Mouse (Mus musculus) kidney, adult 2 months (tissue): ENCODE measurements around the gene Fbxo36. TPM values are rescaled to one million over a fixed set of nuclear protein-coding genes. Genes with fewer than 3 reads are reported as not detected.

ENCODE experiments used
- DNase-seq: peaks from one replicate; pipeline ENCODE4 v3.0.0; 2021
- H3K27ac ChIP-seq: fragments of 200-500 bp; 2 replicates; pipeline ENCODE4 v1.5.1; 2012; ENCODE audit warnings: low read depth, low read length, control low read depth, inconsistent platforms; ENCODE audit not compliant: insufficient read depth
- H3K27me3 ChIP-seq: fragments of 200-500 bp; replicated peaks from 2 replicates; pipeline ENCODE4 v1.6.1; 2012; ENCODE audit warnings: mild to moderate bottlenecking, moderate library complexity, low read length, inconsistent platforms; ENCODE audit not compliant: control insufficient read depth, insufficient read depth
- H3K36me3 ChIP-seq: fragments of 200-500 bp; 2 replicates; pipeline ENCODE4 v1.6.1; 2012; ENCODE audit warnings: mild to moderate bottlenecking, moderate library complexity, low read length, inconsistent platforms; ENCODE audit not compliant: control insufficient read depth, insufficient read depth
- H3K4me1 ChIP-seq: fragments of 200-500 bp; 2 replicates; pipeline ENCODE4 v1.6.1; 2011; ENCODE audit warnings: low read length; ENCODE audit not compliant: control insufficient read depth, insufficient read depth
- H3K4me3 ChIP-seq: fragments of 200-500 bp; 2 replicates; pipeline ENCODE4 v1.5.1; 2011; ENCODE audit warnings: mild to moderate bottlenecking, low read depth, low read length, control low read depth; ENCODE audit not compliant: insufficient read depth
- CTCF ChIP-seq: fragments of 200-500 bp; conservative IDR thresholded peaks from 2 replicates; pipeline ENCODE4 v1.5.1; 2011; ENCODE audit warnings: low read depth, mild to moderate bottlenecking, control low read depth, low read length, moderate library complexity, mixed read lengths; ENCODE audit not compliant: insufficient read depth, insufficient read length
- POLR2A ChIP-seq: fragments of 200-500 bp; IDR thresholded peaks from one replicate; pipeline ENCODE4 v1.6.1; 2011; ENCODE audit warnings: low read depth, low read length, control low read depth
- WGBS: fragments of 180-500 bp; shearing (Covaris S2); methylation state at CpG from one replicate; pipeline ENCODE4 v1.1.7; 2018; 5-methylcytosine and 5-hydroxymethylcytosine counted together
- polyA plus RNA-seq: library from polyadenylated mRNA; depleted of rRNA; stranded (reverse); fragments of >200 nt; gene quantifications from 2 replicates; pipeline ENCODE4 v1.2.3, GENCODE M21; 2012

Gene Fbxo36
- polyA plus RNA-seq, 1 experiment: 32.3 TPM

DNA sequence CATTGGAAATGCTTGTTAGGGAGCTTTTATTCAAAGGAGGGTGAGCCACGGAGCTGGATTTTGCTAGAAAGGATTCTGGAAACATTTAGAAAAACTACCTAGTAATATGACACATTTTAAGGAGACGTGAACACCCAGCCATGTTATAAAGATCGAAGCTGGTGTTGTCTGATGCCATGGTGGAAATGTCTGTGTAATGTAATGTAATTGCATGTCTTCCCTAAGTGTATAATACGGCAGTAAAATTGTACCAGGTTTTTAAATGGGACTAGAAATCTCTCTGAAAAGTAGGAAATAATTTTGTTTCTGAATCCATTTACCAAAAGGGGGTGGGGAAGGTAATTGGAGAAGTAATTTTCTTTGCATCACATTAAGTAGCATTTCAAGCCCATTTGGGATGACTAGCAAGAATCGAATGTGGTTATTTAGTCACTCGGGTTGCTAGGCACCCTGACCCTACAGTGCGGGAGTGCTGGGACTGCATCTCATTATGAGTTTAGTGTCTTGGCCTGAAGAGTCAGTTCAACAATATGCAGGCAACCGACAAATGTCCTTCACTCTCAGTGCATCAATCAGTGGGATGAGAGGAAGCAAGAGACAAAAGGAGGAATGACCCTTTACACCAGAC, 70.7 kb downstream of the Fbxo36 start:
- no peaks in the 10 kb centered on the region; the same call in 1 of the 2 replicates for H3K36me3 ChIP-seq
- WGBS: 61% methylated on average over 8 of the region's 8 CpGs
- no peak overlapping the region for H3K4me3 ChIP-seq
- H3K27me3 ChIP-seq: no peaks in the 10 kb centered on the region
- H3K4me1 ChIP-seq: no peaks in the 10 kb centered on the region
- TF ChIP-seq POLR2A (no peak), CTCF (no peak)
- H3K27ac ChIP-seq: no peak overlapping the region
- no peak for DNase-seq

- 92% methylated on average over 11 of the region's 11 CpGs for WGBS
- peaks cover 2% of the 10 kb centered on the region; the same call in 1 of the 2 replicates for H3K36me3 ChIP-seq
Measured at GRCm38 (mm10) chr1:84912571-84912970, 72.9 kb downstream of the Fbxo36 start.

GRCm38 (mm10) chr1:84915010-84915409, 75.4 kb downstream of the Fbxo36 start:
- no peak for DNase-seq
- H3K27ac ChIP-seq: no peak overlapping the region
- H3K36me3 ChIP-seq: peaks cover 4% of the 10 kb centered on the region; the same call in 1 of the 2 replicates
- no peak overlapping the region for H3K4me3 ChIP-seq
- WGBS: 88% methylated on average over 4 of the region's 4 CpGs
- no peaks in the 10 kb centered on the region for H3K27me3 ChIP-seq
- H3K4me1 ChIP-seq: no peaks in the 10 kb centered on the region
- TF ChIP-seq CTCF (no peak), POLR2A (no peak)

More at GRCm38 (mm10) chr1:84912571-84912970, 72.9 kb downstream of the Fbxo36 start:
- Histone ChIP-seq H3K27me3 (no peaks in the 10 kb centered on the region), H3K4me3 (no peak overlapping the region), H3K27ac (no peak overlapping the region), H3K4me1 (no peaks in the 10 kb centered on the region)
- TF ChIP-seq CTCF (no peak), POLR2A (no peak)
- no peak for DNase-seq

GRCm38 (mm10) chr1:84918865-84919264, 79.2 kb downstream of the Fbxo36 start:
- Histone ChIP-seq H3K4me1 (no peaks in the 10 kb centered on the region), H3K27ac (no peak overlapping the region), H3K4me3 (no peak overlapping the region), H3K27me3 (no peaks in the 10 kb centered on the region), H3K36me3 (peaks cover 4% of the 10 kb centered on the region; the same call in 1 of the 2 replicates)
- WGBS: 81% methylated on average over 3 of the region's 3 CpGs
- TF ChIP-seq POLR2A (no peak), CTCF (no peak)
- no peak for DNase-seq

DNA sequence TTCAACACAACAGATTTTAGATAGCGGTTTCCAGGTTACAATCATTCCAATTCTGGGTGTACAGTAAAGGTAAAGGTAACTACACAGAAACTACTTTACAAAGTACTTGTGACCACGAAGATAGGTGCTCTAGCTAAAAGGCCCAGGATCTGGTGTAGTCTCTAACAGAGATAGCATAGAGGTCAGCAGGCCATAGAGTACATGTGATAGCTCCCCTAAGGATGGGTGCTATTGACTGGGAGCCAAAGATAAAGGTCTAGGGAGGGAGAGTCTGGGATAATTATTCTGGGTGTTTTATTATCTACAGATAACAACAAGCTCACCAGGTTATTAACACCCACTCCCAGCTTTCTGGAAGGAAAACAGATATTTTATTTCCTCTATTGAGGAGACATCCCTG, 83.8 kb downstream of the Fbxo36 start:
- no peak overlapping the region for H3K27ac ChIP-seq
- H3K27me3 ChIP-seq: no peaks in the 10 kb centered on the region
- no peak for DNase-seq
- 84% methylated on average over 2 of the region's 2 CpGs for WGBS
- H3K36me3 ChIP-seq: no peaks in the 10 kb centered on the region; the same call in 1 of the 2 replicates
- TF ChIP-seq POLR2A: no peak
- no peak for TF ChIP-seq CTCF
- H3K4me3 ChIP-seq: no peak overlapping the region
- no peaks in the 10 kb centered on the region for H3K4me1 ChIP-seq

DNA sequence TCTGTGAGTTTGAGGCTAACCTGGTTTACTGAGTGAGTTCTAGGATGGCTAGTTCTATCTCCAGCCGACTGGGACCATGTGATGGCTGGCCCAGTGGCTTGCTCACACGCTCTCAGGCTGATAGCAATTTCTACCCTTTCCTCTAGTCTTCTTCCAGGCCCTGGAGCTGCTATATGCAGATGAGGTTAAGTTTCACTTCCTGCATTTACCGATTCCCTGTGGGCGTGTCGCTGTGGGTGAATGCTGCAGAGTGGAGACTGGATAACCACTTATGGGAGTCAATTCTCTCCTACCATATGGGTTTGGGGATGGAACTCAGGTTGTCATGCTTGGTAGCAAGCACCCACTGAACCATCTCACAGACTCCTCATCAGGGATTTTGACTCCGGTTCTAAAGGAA, 84.5 kb downstream of the Fbxo36 start:
- TF ChIP-seq CTCF (no peak), POLR2A (no peak)
- no peak for DNase-seq
- Histone ChIP-seq H3K27ac (no peak overlapping the region), H3K36me3 (no peaks in the 10 kb centered on the region; the same call in 1 of the 2 replicates), H3K4me1 (no peaks in the 10 kb centered on the region), H3K4me3 (no peak overlapping the region), H3K27me3 (no peaks in the 10 kb centered on the region)
- 62% methylated on average over 6 of the region's 6 CpGs for WGBS

DNA sequence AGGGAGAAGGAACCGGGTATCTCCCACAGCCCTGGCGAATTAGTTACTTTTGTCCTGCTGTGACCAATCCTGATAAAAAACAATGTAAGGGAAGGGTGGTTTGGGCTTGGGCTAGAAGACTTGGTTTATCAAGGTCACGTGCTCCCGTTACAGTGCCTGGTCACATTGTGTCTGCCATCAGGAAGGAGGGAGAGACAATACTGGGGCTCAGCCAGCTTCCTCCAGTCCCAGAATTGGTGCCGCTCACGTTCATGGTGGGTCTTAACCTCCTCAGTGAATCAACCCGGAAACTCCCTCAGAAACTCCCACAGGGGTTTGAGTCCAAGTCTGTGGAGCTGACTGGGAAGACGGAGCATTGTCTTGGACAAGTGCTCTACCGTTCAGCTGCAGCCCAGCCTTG, 86.0 kb downstream of the Fbxo36 start:
- TF ChIP-seq POLR2A (no peak), CTCF (no peak)
- no peak overlapping the region for H3K4me3 ChIP-seq
- no peak for DNase-seq
- H3K27ac ChIP-seq: no peak overlapping the region
- H3K4me1 ChIP-seq: no peaks in the 10 kb centered on the region
- H3K36me3 ChIP-seq: no peaks in the 10 kb centered on the region; the same call in 1 of the 2 replicates
- H3K27me3 ChIP-seq: no peaks in the 10 kb centered on the region
- WGBS: 71% methylated on average over 9 of the region's 9 CpGs
